Mouse (Mus musculus): ENCODE measurements at regions not wholly inside any gene's neighbourhood (a gene's known extent, or its start where the extent isn't known, plus 50 kb on each side); places are given as distances from the start of the nearest gene placed in this dataset.

- no peak for DNase-seq
Measured at GRCm38 (mm10) chr10:67598590-67599047, 49.9 kb upstream of the Ado start.

Data from cerebellum, adult 9-10 months (tissue).